Mouse (Mus musculus): ENCODE data around the gene Sp1. TPM values are rescaled to one million over a fixed set of nuclear protein-coding genes. Genes with fewer than 3 reads are reported as not detected.

The Sp1 gene
- polyA plus RNA-seq, 1 experiment from 2014 or later: 16.8 TPM

DNA sequence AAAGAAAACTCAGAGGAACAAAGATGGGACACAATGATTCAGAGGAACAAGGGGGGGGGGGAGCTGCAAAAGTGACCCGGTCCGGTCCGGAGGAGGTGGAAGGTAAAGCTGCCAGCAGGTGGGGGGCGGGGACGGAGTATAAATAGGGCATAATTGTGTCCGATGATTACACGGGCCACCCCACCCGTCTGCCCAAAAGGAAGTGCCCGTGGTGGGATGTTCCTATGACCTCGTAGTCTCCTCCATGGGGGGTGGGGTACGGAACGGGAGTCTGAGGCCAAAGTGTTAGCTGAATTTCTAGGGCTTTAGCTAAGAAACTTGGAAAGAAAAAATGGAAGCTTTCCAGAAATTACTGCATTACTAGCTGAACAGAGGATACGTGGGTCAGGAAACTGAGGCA, 36.0 kb upstream of the Sp1 start:
- 14% methylated on average over 13 of the region's 13 CpGs for WGBS
- H3K4me2 ChIP-seq (replicated peaks; ENCODE audit: low read depth, low read length): no peak overlapping the region; the same call in 1 of the 2 replicates
- no peaks in the 10 kb centered on the region for H3K36me3 ChIP-seq (ENCODE audit: control insufficient read depth, insufficient read depth, low read length)
- no peak for ATAC-seq (ENCODE audit: low FRiP score, low TSS enrichment)
- H3K27me3 ChIP-seq (ENCODE audit: control insufficient read depth, insufficient read depth, low read length): peaks cover 3% of the 10 kb centered on the region; the same call in 1 of the 2 replicates
- no peak overlapping the region for H3K27ac ChIP-seq (ENCODE audit: low read depth, low read length)
- H3K9ac ChIP-seq (ENCODE audit: low read depth, low read length): no peak overlapping the region
- no peak overlapping the region for H3K4me3 ChIP-seq (ENCODE audit: low read length)
- H3K4me1 ChIP-seq (ENCODE audit: control insufficient read depth, insufficient read depth, low read length): peaks cover 11% of the 10 kb centered on the region
- H3K9me3 ChIP-seq (ENCODE audit: control insufficient read depth, low read length): no peaks in the 10 kb centered on the region

DNA sequence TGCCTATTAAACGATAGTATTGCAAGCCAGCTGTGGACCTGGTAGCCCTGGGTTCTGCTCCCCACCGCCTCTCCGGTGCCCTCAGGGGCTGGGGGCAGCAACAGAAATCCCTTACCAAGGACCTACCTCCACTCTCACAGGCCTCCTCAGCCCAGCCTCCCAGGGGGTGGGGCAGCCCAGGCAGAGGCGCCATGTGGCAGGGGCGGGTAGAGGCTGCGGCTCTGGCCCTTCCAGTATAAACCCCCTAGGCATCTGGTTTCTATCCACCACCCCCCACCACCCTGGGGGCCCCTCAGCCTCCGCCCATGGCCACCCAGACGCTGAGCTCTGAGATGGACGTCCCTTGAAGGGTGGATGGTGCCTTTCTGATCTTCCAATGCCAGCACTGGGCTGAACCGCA, 35.2 kb upstream of the Sp1 start:
- peaks cover 11% of the 10 kb centered on the region for H3K4me1 ChIP-seq (ENCODE audit: control insufficient read depth, insufficient read depth, low read length)
- peak overlapping the region; percentile 42 for H3K9ac ChIP-seq (ENCODE audit: low read depth, low read length)
- peak overlapping the region; percentile 35 for H3K4me2 ChIP-seq (replicated peaks; ENCODE audit: low read depth, low read length)
- peak; percentile 65 for ATAC-seq (ENCODE audit: low FRiP score, low TSS enrichment)
- H3K9me3 ChIP-seq (ENCODE audit: control insufficient read depth, low read length): no peaks in the 10 kb centered on the region
- H3K27me3 ChIP-seq (ENCODE audit: control insufficient read depth, insufficient read depth, low read length): peaks cover 3% of the 10 kb centered on the region; the same call in 1 of the 2 replicates
- H3K4me3 ChIP-seq (ENCODE audit: low read length): peak overlapping the region; percentile 9; the same call in 1 of the 2 replicates
- 7% methylated on average over 10 of the region's 10 CpGs for WGBS
- no peak overlapping the region for H3K27ac ChIP-seq (ENCODE audit: low read depth, low read length)
- H3K36me3 ChIP-seq (ENCODE audit: control insufficient read depth, insufficient read depth, low read length): no peaks in the 10 kb centered on the region

DNA sequence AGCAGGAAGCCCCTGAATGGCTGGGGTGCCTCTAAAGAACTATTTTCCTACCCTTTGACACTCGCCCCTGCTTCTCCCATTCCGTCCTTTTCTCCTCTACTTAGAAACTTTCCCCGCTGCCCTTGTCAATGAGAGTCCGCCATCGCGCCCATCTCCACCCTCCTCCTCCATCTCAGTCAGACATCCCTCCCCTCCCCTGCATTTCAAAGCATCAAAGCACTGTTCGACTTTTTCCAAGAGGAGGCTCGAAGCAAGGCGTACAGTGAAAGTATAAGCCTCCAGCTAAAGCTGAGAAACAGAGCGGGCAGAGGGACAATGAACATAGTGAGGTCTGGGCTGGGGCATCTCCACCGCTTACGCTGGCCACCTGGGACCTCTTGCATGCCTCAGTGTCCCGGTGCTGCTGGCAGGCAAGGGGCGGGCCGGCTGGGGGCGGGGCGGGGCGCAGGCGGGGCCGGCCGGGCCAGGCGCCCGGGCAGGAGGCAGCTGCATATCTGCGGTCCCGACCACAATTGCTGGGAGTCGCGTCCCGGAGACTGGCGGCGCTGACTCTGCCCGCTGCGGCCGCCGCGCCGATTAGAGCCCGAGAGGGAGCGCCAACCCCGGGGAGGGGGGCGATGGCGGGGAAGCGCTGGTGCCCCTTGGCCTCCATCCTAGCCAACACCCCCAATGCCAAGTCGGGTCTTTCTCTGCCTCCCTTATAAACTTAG, 29.3 kb upstream of the Sp1 start:
- H3K4me3 ChIP-seq (ENCODE audit: low read length): peak overlapping the region; percentile 47
- H3K9ac ChIP-seq (ENCODE audit: low read depth, low read length): peak overlapping the region; percentile 67
- H3K36me3 ChIP-seq (ENCODE audit: control insufficient read depth, insufficient read depth, low read length): no peaks in the 10 kb centered on the region
- peaks cover 21% of the 10 kb centered on the region for H3K4me1 ChIP-seq (ENCODE audit: control insufficient read depth, insufficient read depth, low read length)
- ATAC-seq (ENCODE audit: low FRiP score, low TSS enrichment): peak; percentile 86
- H3K9me3 ChIP-seq (ENCODE audit: control insufficient read depth, low read length): no peaks in the 10 kb centered on the region
- WGBS: under 1% methylated on average over 42 of the region's 43 CpGs
- no peaks in the 10 kb centered on the region for H3K27me3 ChIP-seq (ENCODE audit: control insufficient read depth, insufficient read depth, low read length)
- H3K27ac ChIP-seq (ENCODE audit: low read depth, low read length): peak overlapping the region; percentile 76
- peak overlapping the region; percentile 87 for H3K4me2 ChIP-seq (replicated peaks; ENCODE audit: low read depth, low read length)

DNA sequence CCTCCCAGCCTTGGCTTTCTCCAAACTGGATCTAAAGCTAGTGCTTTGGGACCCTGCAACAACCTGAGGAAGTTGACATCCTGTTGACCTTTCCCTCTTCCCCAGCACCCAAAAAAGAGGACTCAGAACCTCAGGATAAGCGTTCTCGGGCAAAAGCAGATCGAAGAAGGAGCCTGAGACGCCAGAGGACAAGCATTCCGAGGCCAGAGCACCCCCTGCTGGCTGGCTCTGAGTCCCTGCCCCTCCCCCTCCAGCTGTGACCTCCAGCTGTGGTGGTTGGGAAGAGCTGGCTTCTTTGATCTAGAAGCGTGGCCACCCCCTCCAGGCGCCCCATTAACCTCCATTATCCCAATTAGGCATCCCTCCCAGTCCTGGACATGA, 28.8 kb upstream of the Sp1 start:
- Histone ChIP-seq H3K4me3 (ENCODE audit: low read length) (peak overlapping the region; percentile 47), H3K27me3 (ENCODE audit: control insufficient read depth, insufficient read depth, low read length) (no peaks in the 10 kb centered on the region), H3K27ac (ENCODE audit: low read depth, low read length) (peak overlapping the region; percentile 76; the same call in 1 of the 2 replicates), H3K4me2 (replicated peaks; ENCODE audit: low read depth, low read length) (peak overlapping the region; percentile 87), H3K9me3 (ENCODE audit: control insufficient read depth, low read length) (no peaks in the 10 kb centered on the region), H3K36me3 (ENCODE audit: control insufficient read depth, insufficient read depth, low read length) (no peaks in the 10 kb centered on the region), H3K4me1 (ENCODE audit: control insufficient read depth, insufficient read depth, low read length) (peaks cover 24% of the 10 kb centered on the region), H3K9ac (ENCODE audit: low read depth, low read length) (peak overlapping the region; percentile 67)
- under 1% methylated on average over 7 of the region's 7 CpGs for WGBS
- peak; percentile 73 for ATAC-seq (ENCODE audit: low FRiP score, low TSS enrichment)

DNA sequence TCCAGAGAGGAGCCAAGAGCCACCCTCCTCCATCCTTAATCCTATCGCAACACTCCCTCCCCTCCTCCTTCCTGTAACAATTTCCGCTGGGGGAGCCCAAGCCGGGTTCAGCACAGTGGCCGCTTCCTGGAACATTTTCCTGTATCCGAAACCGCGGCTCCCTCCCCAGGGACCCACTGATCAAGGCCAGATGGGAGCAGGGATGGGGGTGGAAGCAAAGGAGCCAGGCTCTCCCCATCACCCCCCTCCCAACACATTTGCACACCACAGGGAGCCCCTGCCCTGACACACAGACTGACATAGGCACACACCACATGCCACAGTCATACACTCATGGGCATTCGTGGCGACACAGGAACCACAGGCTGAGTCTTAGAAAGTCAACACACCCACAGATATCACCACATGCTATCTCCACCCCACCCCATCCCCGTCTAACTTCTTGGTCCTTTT, 28.1 kb upstream of the Sp1 start:
- no peaks in the 10 kb centered on the region for H3K9me3 ChIP-seq (ENCODE audit: control insufficient read depth, low read length)
- peak; percentile 33; the same call in 1 of the 2 replicates for ATAC-seq (ENCODE audit: low FRiP score, low TSS enrichment)
- peak overlapping the region; percentile 23; the same call in 1 of the 2 replicates for H3K9ac ChIP-seq (ENCODE audit: low read depth, low read length)
- peak overlapping the region; percentile 68 for H3K27ac ChIP-seq (ENCODE audit: low read depth, low read length)
- H3K36me3 ChIP-seq (ENCODE audit: control insufficient read depth, insufficient read depth, low read length): no peaks in the 10 kb centered on the region
- H3K4me2 ChIP-seq (replicated peaks; ENCODE audit: low read depth, low read length): peak overlapping the region; percentile 87
- no peaks in the 10 kb centered on the region for H3K27me3 ChIP-seq (ENCODE audit: control insufficient read depth, insufficient read depth, low read length)
- 7% methylated on average over 10 of the region's 10 CpGs for WGBS
- H3K4me1 ChIP-seq (ENCODE audit: control insufficient read depth, insufficient read depth, low read length): peaks cover 24% of the 10 kb centered on the region
- no peak overlapping the region for H3K4me3 ChIP-seq (ENCODE audit: low read length)

GRCm38 (mm10) chr15:102381575-102381974, 24.4 kb upstream of the Sp1 start:
- Histone ChIP-seq H3K9me3 (ENCODE audit: control insufficient read depth, low read length) (no peaks in the 10 kb centered on the region), H3K27ac (ENCODE audit: low read depth, low read length) (no peak overlapping the region), H3K27me3 (ENCODE audit: control insufficient read depth, insufficient read depth, low read length) (no peaks in the 10 kb centered on the region), H3K4me2 (replicated peaks; ENCODE audit: low read depth, low read length) (no peak overlapping the region), H3K9ac (ENCODE audit: low read depth, low read length) (no peak overlapping the region), H3K36me3 (ENCODE audit: control insufficient read depth, insufficient read depth, low read length) (no peaks in the 10 kb centered on the region), H3K4me1 (ENCODE audit: control insufficient read depth, insufficient read depth, low read length) (peaks cover 17% of the 10 kb centered on the region), H3K4me3 (ENCODE audit: low read length) (no peak overlapping the region)
- 3% methylated on average over 7 of the region's 7 CpGs for WGBS
- ATAC-seq (ENCODE audit: low FRiP score, low TSS enrichment): peak; percentile 54

DNA sequence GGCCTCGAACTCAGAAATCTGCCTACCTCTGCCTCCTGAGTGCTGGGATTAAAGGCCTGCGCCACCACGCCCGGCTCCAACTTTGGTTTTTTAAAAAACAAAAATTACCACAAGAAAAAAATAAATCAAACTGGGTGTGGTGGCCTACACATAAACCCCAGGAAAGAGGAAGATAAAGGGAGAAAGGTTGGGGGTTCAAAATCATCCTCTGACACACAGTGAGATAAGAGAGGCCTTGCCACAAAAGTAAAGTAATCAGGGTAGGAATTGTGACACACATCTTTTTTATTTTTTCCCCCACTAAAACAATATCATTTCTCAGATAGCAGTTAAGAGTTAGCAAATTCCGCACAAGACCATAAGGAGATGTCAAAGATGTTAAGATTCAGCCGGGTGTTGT, 22.3 kb upstream of the Sp1 start:
- Histone ChIP-seq H3K36me3 (ENCODE audit: control insufficient read depth, insufficient read depth, low read length) (no peaks in the 10 kb centered on the region), H3K4me2 (replicated peaks; ENCODE audit: low read depth, low read length) (no peak overlapping the region), H3K9me3 (ENCODE audit: control insufficient read depth, low read length) (no peaks in the 10 kb centered on the region), H3K9ac (ENCODE audit: low read depth, low read length) (no peak overlapping the region), H3K27ac (ENCODE audit: low read depth, low read length) (no peak overlapping the region), H3K4me1 (ENCODE audit: control insufficient read depth, insufficient read depth, low read length) (0 out of 2 replicates have a peak, but pooled peaks cover 5% of the 10 kb centered on the region), H3K4me3 (ENCODE audit: low read length) (no peak overlapping the region), H3K27me3 (ENCODE audit: control insufficient read depth, insufficient read depth, low read length) (no peaks in the 10 kb centered on the region)
- 68% methylated on average over 6 of the region's 6 CpGs for WGBS
- ATAC-seq (ENCODE audit: low FRiP score, low TSS enrichment): no peak

- WGBS: 55% methylated on average over 9 of the region's 9 CpGs
- Histone ChIP-seq H3K36me3 (ENCODE audit: control insufficient read depth, insufficient read depth, low read length) (no peaks in the 10 kb centered on the region), H3K4me3 (ENCODE audit: low read length) (no peak overlapping the region), H3K4me1 (ENCODE audit: control insufficient read depth, insufficient read depth, low read length) (0 out of 2 replicates have a peak, but pooled peaks cover 3% of the 10 kb centered on the region), H3K9me3 (ENCODE audit: control insufficient read depth, low read length) (no peaks in the 10 kb centered on the region), H3K4me2 (replicated peaks; ENCODE audit: low read depth, low read length) (no peak overlapping the region), H3K9ac (ENCODE audit: low read depth, low read length) (no peak overlapping the region), H3K27ac (ENCODE audit: low read depth, low read length) (no peak overlapping the region), H3K27me3 (ENCODE audit: control insufficient read depth, insufficient read depth, low read length) (no peaks in the 10 kb centered on the region)
- ATAC-seq (ENCODE audit: low FRiP score, low TSS enrichment): no peak
These were observed 19.3 kb upstream of the Sp1 start for GRCm38 (mm10) chr15:102386640-102387039.

GRCm38 (mm10) chr15:102388942-102389341, 17.0 kb upstream of the Sp1 start:
- Histone ChIP-seq H3K27me3 (ENCODE audit: control insufficient read depth, insufficient read depth, low read length) (no peaks in the 10 kb centered on the region), H3K4me3 (ENCODE audit: low read length) (no peak overlapping the region), H3K4me2 (replicated peaks; ENCODE audit: low read depth, low read length) (no peak overlapping the region), H3K4me1 (ENCODE audit: control insufficient read depth, insufficient read depth, low read length) (no peaks in the 10 kb centered on the region), H3K36me3 (ENCODE audit: control insufficient read depth, insufficient read depth, low read length) (no peaks in the 10 kb centered on the region), H3K9ac (ENCODE audit: low read depth, low read length) (no peak overlapping the region), H3K9me3 (ENCODE audit: control insufficient read depth, low read length) (no peaks in the 10 kb centered on the region), H3K27ac (ENCODE audit: low read depth, low read length) (no peak overlapping the region)
- no peak for ATAC-seq (ENCODE audit: low FRiP score, low TSS enrichment)
- WGBS: 91% methylated on average over 3 of the region's 3 CpGs

Data from kidney, embryonic 14.5 days (tissue).